Mouse (Mus musculus): ENCODE measurements around the gene Tmem201.

- no peak for TF ChIP-seq CTCF (IDR thresholded peaks at IDR 0.05; ENCODE audit: borderline replicate concordance, insufficient read depth, low read length)
- no peak for TF ChIP-seq POLR2A (IDR thresholded peaks at IDR 0.05; ENCODE audit: low read depth, low read length)
Observed at GRCm38 (mm10) chr4:149723021-149723390, 14.8 kb downstream of the Tmem201 start.

Data from embryonic fibroblast, embryonic 13.5 days (primary cell).